Mouse (Mus musculus): ENCODE results near the gene Rtn4rl1. TPM values are rescaled to one million over a fixed set of nuclear protein-coding genes. Genes with fewer than 3 reads are reported as not detected.
A peak's percentile ranks its signal among the peaks of the same experiment; 100 is the strongest.
"Not testable (repeated sequence)": the region's sequence is repeated elsewhere in the genome, so short reads cannot be mapped to it uniquely, and the experiment has no call there.

Gene Rtn4rl1
- polyA plus RNA-seq, 1 experiment from 2014 or later, result 5.8 TPM

GRCm38 (mm10) chr11:75288517-75288916 lies 94.9 kb downstream of the Rtn4rl1 start:
- Histone ChIP-seq H3K9me3 (no peaks in the 10 kb centered on the region), H3K27ac (no peak overlapping the region), H3K4me2 (no peak overlapping the region), H3K9ac (no peak overlapping the region), H3K36me3 (no peaks in the 10 kb centered on the region), H3K27me3 (peaks cover 25% of the 10 kb centered on the region), H3K4me3 (no peak overlapping the region), H3K4me1 (peaks cover 13% of the 10 kb centered on the region)
- 84% methylated on average over 8 of the region's 8 CpGs for WGBS
- ATAC-seq (ENCODE audit: insufficient number of reproducible peaks, low FRiP score, low TSS enrichment, low read depth), result no peak

GRCm38 (mm10) chr11:75289120-75289519 lies 95.5 kb downstream of the Rtn4rl1 start:
- 56% methylated on average over 2 of the region's 2 CpGs for WGBS
- H3K4me2 ChIP-seq, result no peak overlapping the region
- no peaks in the 10 kb centered on the region for H3K9me3 ChIP-seq
- H3K36me3 ChIP-seq, result no peaks in the 10 kb centered on the region
- no peak overlapping the region for H3K4me3 ChIP-seq
- peaks cover 25% of the 10 kb centered on the region for H3K27me3 ChIP-seq
- no peak overlapping the region for H3K27ac ChIP-seq
- H3K4me1 ChIP-seq, result peaks cover 16% of the 10 kb centered on the region
- no peak overlapping the region for H3K9ac ChIP-seq
- no peak for ATAC-seq (ENCODE audit: insufficient number of reproducible peaks, low FRiP score, low TSS enrichment, low read depth)

GRCm38 (mm10) chr11:75290566-75291271 lies 97.1 kb downstream of the Rtn4rl1 start:
- Histone ChIP-seq H3K27me3 (peaks cover 25% of the 10 kb centered on the region), H3K9ac (no peak overlapping the region), H3K27ac (no peak overlapping the region), H3K9me3 (no peaks in the 10 kb centered on the region), H3K36me3 (no peaks in the 10 kb centered on the region), H3K4me2 (no peak overlapping the region), H3K4me3 (no peak overlapping the region), H3K4me1 (peaks cover 21% of the 10 kb centered on the region)
- ATAC-seq (ENCODE audit: insufficient number of reproducible peaks, low FRiP score, low TSS enrichment, low read depth), result no peak; the same call in 1 of the 2 replicates
- 13% methylated on average over 6 of the region's 6 CpGs for WGBS

- Histone ChIP-seq H3K4me2 (no peak overlapping the region), H3K36me3 (no peaks in the 10 kb centered on the region), H3K27me3 (peaks cover 25% of the 10 kb centered on the region), H3K27ac (no peak overlapping the region), H3K4me1 (peaks cover 21% of the 10 kb centered on the region), H3K9me3 (no peaks in the 10 kb centered on the region), H3K9ac (no peak overlapping the region), H3K4me3 (no peak overlapping the region)
- 30% methylated on average over 25 of the region's 25 CpGs for WGBS
- ATAC-seq (ENCODE audit: insufficient number of reproducible peaks, low FRiP score, low TSS enrichment, low read depth), result no peak
Observed at GRCm38 (mm10) chr11:75291389-75292215, 98.0 kb downstream of the Rtn4rl1 start.

GRCm38 (mm10) chr11:75292281-75292680 lies 98.7 kb downstream of the Rtn4rl1 start:
- ATAC-seq (ENCODE audit: insufficient number of reproducible peaks, low FRiP score, low TSS enrichment, low read depth), result no peak
- no peaks in the 10 kb centered on the region for H3K36me3 ChIP-seq
- no peak overlapping the region for H3K4me3 ChIP-seq
- H3K9me3 ChIP-seq, result no peaks in the 10 kb centered on the region
- H3K27ac ChIP-seq, result no peak overlapping the region
- H3K27me3 ChIP-seq, result peaks cover 25% of the 10 kb centered on the region
- WGBS, result 80% methylated on average over 7 of the region's 7 CpGs
- no peak overlapping the region for H3K4me2 ChIP-seq
- H3K4me1 ChIP-seq, result peaks cover 21% of the 10 kb centered on the region
- no peak overlapping the region for H3K9ac ChIP-seq

- ATAC-seq (ENCODE audit: insufficient number of reproducible peaks, low FRiP score, low TSS enrichment, low read depth), result no peak
- Histone ChIP-seq H3K4me2 (no peak overlapping the region; the same call in 1 of the 2 replicates), H3K27me3 (peaks cover 25% of the 10 kb centered on the region), H3K4me3 (no peak overlapping the region), H3K9me3 (no peaks in the 10 kb centered on the region), H3K27ac (no peak overlapping the region), H3K9ac (no peak overlapping the region), H3K4me1 (peaks cover 27% of the 10 kb centered on the region), H3K36me3 (no peaks in the 10 kb centered on the region)
- 25% methylated on average over 21 of the region's 21 CpGs for WGBS
Observed at GRCm38 (mm10) chr11:75293852-75294361, 100.3 kb downstream of the Rtn4rl1 start.

- H3K27me3 ChIP-seq, result peaks cover 25% of the 10 kb centered on the region
- H3K4me1 ChIP-seq, result peaks cover 27% of the 10 kb centered on the region
- no peak overlapping the region for H3K4me3 ChIP-seq
- H3K9ac ChIP-seq, result no peak overlapping the region
- H3K4me2 ChIP-seq, result no peak overlapping the region
- no peak for ATAC-seq (ENCODE audit: insufficient number of reproducible peaks, low FRiP score, low TSS enrichment, low read depth)
- no peaks in the 10 kb centered on the region for H3K9me3 ChIP-seq
- WGBS, result 46% methylated on average over 9 of the region's 9 CpGs
- no peak overlapping the region for H3K27ac ChIP-seq
- peaks cover 4% of the 10 kb centered on the region; the same call in 1 of the 2 replicates for H3K36me3 ChIP-seq
Observed at GRCm38 (mm10) chr11:75294862-75295261, 101.3 kb downstream of the Rtn4rl1 start.

GRCm38 (mm10) chr11:75295534-75295933 lies 102.0 kb downstream of the Rtn4rl1 start:
- Histone ChIP-seq H3K4me1 (peaks cover 27% of the 10 kb centered on the region), H3K27me3 (peaks cover 25% of the 10 kb centered on the region)
- H3K9me3 ChIP-seq; ATAC-seq (ENCODE audit: insufficient number of reproducible peaks, low FRiP score, low TSS enrichment, low read depth); H3K9ac ChIP-seq; H3K27ac ChIP-seq; H3K4me2 ChIP-seq; H3K4me3 ChIP-seq; H3K36me3 ChIP-seq: not testable (repeated sequence)
- 96% methylated on average over 4 of the region's 5 CpGs for WGBS

GRCm38 (mm10) chr11:75296406-75297005 lies 102.9 kb downstream of the Rtn4rl1 start:
- H3K9ac ChIP-seq, result no peak overlapping the region
- H3K4me1 ChIP-seq, result peaks cover 22% of the 10 kb centered on the region
- whole genome bisulfite sequencing, result 63% methylated on average over 9 of the region's 9 CpGs
- ATAC-seq (ENCODE audit: insufficient number of reproducible peaks, low FRiP score, low TSS enrichment, low read depth), result no peak
- H3K4me3 ChIP-seq, result no peak overlapping the region
- H3K27me3 ChIP-seq, result peaks cover 20% of the 10 kb centered on the region
- H3K4me2 ChIP-seq, result no peak overlapping the region
- H3K27ac ChIP-seq, result no peak overlapping the region
- no peaks in the 10 kb centered on the region for H3K9me3 ChIP-seq
- H3K36me3 ChIP-seq, result peaks cover 16% of the 10 kb centered on the region

GRCm38 (mm10) chr11:75297631-75298030 lies 104.0 kb downstream of the Rtn4rl1 start:
- H3K4me2 ChIP-seq, result no peak overlapping the region
- no peak overlapping the region for H3K27ac ChIP-seq
- ATAC-seq (ENCODE audit: insufficient number of reproducible peaks, low FRiP score, low TSS enrichment, low read depth), result no peak
- H3K27me3 ChIP-seq, result peaks cover 10% of the 10 kb centered on the region
- H3K36me3 ChIP-seq, result peaks cover 27% of the 10 kb centered on the region
- H3K9ac ChIP-seq, result no peak overlapping the region
- no peaks in the 10 kb centered on the region for H3K9me3 ChIP-seq
- WGBS, result 60% methylated on average over 9 of the region's 9 CpGs
- no peak overlapping the region for H3K4me3 ChIP-seq
- peaks cover 18% of the 10 kb centered on the region; the same call in 1 of the 2 replicates for H3K4me1 ChIP-seq

- Histone ChIP-seq H3K27ac (no peak overlapping the region; the same call in 1 of the 2 replicates), H3K9ac (0 out of 2 replicates have a peak overlapping the region, but pooled peaks have one; percentile 4), H3K4me2 (no peak overlapping the region), H3K4me3 (no peak overlapping the region), H3K27me3 (peaks cover under 1% of the 10 kb centered on the region; the same call in 1 of the 2 replicates), H3K4me1 (peaks cover 15% of the 10 kb centered on the region; the same call in 1 of the 2 replicates), H3K36me3 (peaks cover 32% of the 10 kb centered on the region), H3K9me3 (no peaks in the 10 kb centered on the region)
- WGBS, result 42% methylated on average over 11 of the region's 11 CpGs
- no peak for ATAC-seq (ENCODE audit: insufficient number of reproducible peaks, low FRiP score, low TSS enrichment, low read depth)
Observed at GRCm38 (mm10) chr11:75298491-75298890, 104.9 kb downstream of the Rtn4rl1 start.

All from limb, embryonic 15.5 days (tissue).